Mouse (Mus musculus) liver, embryonic 12.5 days (tissue): Measurements from ENCODE around the gene Map6d1. TPM values are rescaled to one million over a fixed set of nuclear protein-coding genes. Genes with fewer than 3 reads are reported as not detected.

Source experiments
- ATAC-seq: fragments of 200-750 bp; cut with Nextera tagmentation; 2 replicates; pipeline ENCODE4 v1.8.0; 2017; ENCODE audit warnings: moderate number of reproducible peaks, mild to moderate bottlenecking, moderate library complexity
- H3K27ac ChIP-seq: fragments of 300-500 bp; sonication (generic); 2 replicates; pipeline ENCODE4 v1.5.1; 2016; ENCODE audit warnings: mild to moderate bottlenecking
- H3K27me3 ChIP-seq: fragments of 300-500 bp; sonication (generic); replicated peaks from 2 replicates; pipeline ENCODE4 v1.6.1; 2016; ENCODE audit warnings: mild to moderate bottlenecking, moderate library complexity
- H3K36me3 ChIP-seq: fragments of 300-500 bp; sonication (generic); 2 replicates; pipeline ENCODE4 v1.6.1; 2016; ENCODE audit warnings: mild to moderate bottlenecking, moderate library complexity
- H3K4me1 ChIP-seq: fragments of 300-500 bp; sonication (generic); 2 replicates; pipeline ENCODE4 v1.6.1; 2016
- H3K4me2 ChIP-seq: fragments of 300-500 bp; sonication (generic); 2 replicates; pipeline ENCODE4 v1.6.1; 2016; ENCODE audit warnings: mild to moderate bottlenecking, moderate library complexity
- H3K4me3 ChIP-seq: fragments of 300-500 bp; sonication (generic); 2 replicates; pipeline ENCODE4 v1.5.1; 2016; ENCODE audit warnings: mild to moderate bottlenecking, moderate library complexity
- H3K9ac ChIP-seq: fragments of 300-500 bp; sonication (generic); 2 replicates; pipeline ENCODE4 v1.6.1; 2016; ENCODE audit warnings: mild to moderate bottlenecking, moderate library complexity
- H3K9me3 ChIP-seq: fragments of 300-500 bp; sonication (generic); replicated peaks from 2 replicates; pipeline ENCODE4 v1.6.1; 2016; ENCODE audit warnings: mild to moderate bottlenecking, moderate library complexity
- WGBS: fragments of 180-500 bp; shearing (Covaris S2); methylation state at CpG from one replicate; pipeline ENCODE4 v1.1.7; 2016; ENCODE audit not compliant: insufficient replicate concordance; 5-methylcytosine and 5-hydroxymethylcytosine counted together
- polyA plus RNA-seq: library from polyadenylated mRNA; unstranded; fragments of >200 nt; fragmentation: Nextera tagmentation; extraction: Ambion mirVana; gene quantifications from 2 replicates; pipeline ENCODE4 v1.2.1, GENCODE M21; 2016

Gene Map6d1
- polyA plus RNA-seq, 1 experiment from 2014 or later: 0.13 TPM

GRCm38 (mm10) chr16:20228167-20228566 lies 13.0 kb downstream of the Map6d1 start:
- H3K9me3 ChIP-seq: no peaks in the 10 kb centered on the region
- no peak overlapping the region for H3K27ac ChIP-seq
- H3K36me3 ChIP-seq: peaks cover 79% of the 10 kb centered on the region
- no peak overlapping the region for H3K9ac ChIP-seq
- H3K4me2 ChIP-seq: no peak overlapping the region
- WGBS: 79% methylated on average over 5 of the region's 5 CpGs
- no peak for ATAC-seq
- H3K4me3 ChIP-seq: no peak overlapping the region
- H3K27me3 ChIP-seq: no peaks in the 10 kb centered on the region
- H3K4me1 ChIP-seq: no peaks in the 10 kb centered on the region

- Histone ChIP-seq H3K4me2 (no peak overlapping the region), H3K4me3 (no peak overlapping the region), H3K27ac (no peak overlapping the region), H3K4me1 (no peaks in the 10 kb centered on the region), H3K9ac (no peak overlapping the region), H3K36me3 (peaks cover 85% of the 10 kb centered on the region), H3K27me3 (no peaks in the 10 kb centered on the region), H3K9me3 (no peaks in the 10 kb centered on the region)
- 45% methylated on average over 6 of the region's 6 CpGs for WGBS
- ATAC-seq: no peak
Measured at GRCm38 (mm10) chr16:20227504-20227903, 13.7 kb downstream of the Map6d1 start.

DNA sequence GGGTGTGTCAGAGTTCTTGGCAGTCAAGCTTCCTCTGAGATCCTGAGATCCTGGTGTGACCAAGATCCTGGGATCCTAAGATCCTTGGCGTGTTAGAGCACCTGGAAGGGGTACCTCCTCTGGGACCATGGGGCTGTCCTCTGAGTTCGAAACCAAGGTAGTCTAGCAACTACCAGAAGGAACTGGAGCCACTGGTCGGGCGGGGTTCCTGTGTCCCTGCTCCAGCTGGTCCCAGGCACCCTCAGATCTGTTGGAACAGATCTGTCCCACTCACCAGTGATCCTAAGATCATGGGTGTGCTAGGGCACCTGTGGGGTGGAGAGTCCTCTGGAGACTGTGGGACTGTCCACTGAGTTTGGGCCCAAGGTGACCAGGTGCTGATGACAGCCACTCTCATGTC lies 14.5 kb downstream of the Map6d1 start:
- H3K4me1 ChIP-seq: no peaks in the 10 kb centered on the region
- no peaks in the 10 kb centered on the region for H3K27me3 ChIP-seq
- H3K36me3 ChIP-seq: peaks cover 90% of the 10 kb centered on the region
- H3K27ac ChIP-seq: no peak overlapping the region
- no peak overlapping the region for H3K4me3 ChIP-seq
- no peak overlapping the region for H3K4me2 ChIP-seq
- WGBS: 74% methylated on average over 4 of the region's 4 CpGs
- no peaks in the 10 kb centered on the region for H3K9me3 ChIP-seq
- no peak overlapping the region for H3K9ac ChIP-seq
- 0 out of 2 replicates have a peak, but pooled peaks have one; percentile 18 for ATAC-seq

- no peaks in the 10 kb centered on the region for H3K9me3 ChIP-seq
- H3K9ac ChIP-seq: no peak overlapping the region
- ATAC-seq: no peak
- no peaks in the 10 kb centered on the region for H3K27me3 ChIP-seq
- no peaks in the 10 kb centered on the region for H3K4me1 ChIP-seq
- H3K36me3 ChIP-seq: peaks cover 90% of the 10 kb centered on the region
- no peak overlapping the region for H3K4me3 ChIP-seq
- H3K27ac ChIP-seq: no peak overlapping the region
- 89% methylated on average over 6 of the region's 6 CpGs for WGBS
- H3K4me2 ChIP-seq: no peak overlapping the region
Measured at GRCm38 (mm10) chr16:20222726-20223125, 18.4 kb downstream of the Map6d1 start.

DNA sequence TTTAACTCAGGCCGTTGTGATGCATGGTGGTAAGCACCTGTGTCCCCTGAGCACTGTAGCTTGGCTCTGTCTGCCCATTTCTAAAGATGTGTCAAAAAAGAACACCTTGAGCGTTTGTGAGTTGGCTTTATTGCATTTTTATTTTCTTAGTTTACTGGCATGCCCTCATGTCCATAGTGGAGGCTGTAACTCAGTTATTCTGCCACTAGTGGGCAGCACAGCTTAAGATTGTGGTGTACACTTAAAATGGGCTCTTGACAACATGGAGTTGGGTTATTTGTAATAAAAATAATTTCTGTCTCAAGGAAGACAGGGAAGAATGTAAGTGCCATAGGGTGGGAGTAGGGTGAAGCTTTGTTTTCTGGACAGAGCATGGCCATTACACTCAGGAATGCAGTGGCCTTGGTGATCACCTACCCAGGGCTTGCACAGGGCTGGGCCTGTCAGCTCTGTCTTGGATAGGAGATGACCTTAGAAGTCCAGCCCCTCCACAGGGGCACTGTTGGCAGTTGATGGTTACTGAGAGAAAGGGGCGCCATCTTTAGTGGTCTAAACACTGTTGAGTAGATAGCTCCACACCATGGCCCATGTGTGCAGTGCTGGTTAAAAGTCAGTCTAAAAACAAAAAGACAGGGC lies 27.4 kb downstream of the Map6d1 start:
- Histone ChIP-seq H3K9me3 (no peaks in the 10 kb centered on the region), H3K27me3 (no peaks in the 10 kb centered on the region), H3K4me3 (no peak overlapping the region), H3K9ac (no peak overlapping the region), H3K36me3 (peaks cover 83% of the 10 kb centered on the region), H3K4me1 (no peaks in the 10 kb centered on the region), H3K4me2 (no peak overlapping the region), H3K27ac (no peak overlapping the region)
- WGBS: 75% methylated on average over 3 of the region's 3 CpGs
- ATAC-seq: no peak

DNA sequence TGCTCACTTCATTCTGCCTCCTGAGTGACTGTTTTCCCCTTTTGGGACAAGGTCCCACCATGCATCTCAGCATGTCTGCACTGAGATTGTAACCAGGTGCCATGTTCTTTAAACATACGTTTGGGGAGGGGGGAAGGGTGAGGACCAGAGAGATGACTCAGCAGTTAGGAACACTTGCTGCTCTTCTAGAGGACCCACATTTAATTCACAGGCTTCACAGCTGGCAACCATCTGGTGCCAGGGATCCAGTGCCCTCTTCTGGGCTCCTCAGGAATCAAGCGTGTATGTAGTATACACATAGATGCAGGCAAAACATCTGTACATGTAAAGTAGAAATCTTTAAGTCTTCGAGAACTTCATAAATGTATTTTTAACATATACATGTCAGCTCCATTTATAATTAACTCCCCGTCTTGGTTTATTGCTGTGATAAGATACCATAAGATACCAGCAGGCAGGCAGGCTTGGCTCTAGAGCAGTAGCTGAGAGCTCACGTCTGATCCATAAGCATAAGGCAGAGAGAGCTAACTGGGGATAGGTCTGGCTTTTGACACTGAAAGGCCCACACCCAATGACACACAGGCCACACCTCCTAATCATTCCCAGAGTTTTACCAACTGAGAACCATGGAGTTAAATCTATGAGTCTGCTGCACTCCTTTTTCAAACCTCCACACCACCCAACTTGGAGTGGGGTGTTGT lies 41.5 kb downstream of the Map6d1 start:
- WGBS: 69% methylated on average over 5 of the region's 5 CpGs
- no peak overlapping the region for H3K4me3 ChIP-seq
- peaks cover 74% of the 10 kb centered on the region for H3K36me3 ChIP-seq
- H3K4me1 ChIP-seq: no peaks in the 10 kb centered on the region
- no peak overlapping the region for H3K27ac ChIP-seq
- no peaks in the 10 kb centered on the region for H3K27me3 ChIP-seq
- no peak overlapping the region for H3K4me2 ChIP-seq
- H3K9ac ChIP-seq: no peak overlapping the region
- no peak for ATAC-seq
- no peaks in the 10 kb centered on the region for H3K9me3 ChIP-seq

GRCm38 (mm10) chr16:20196962-20197361 lies 44.2 kb downstream of the Map6d1 start:
- Histone ChIP-seq H3K9ac (no peak overlapping the region), H3K4me1 (0 out of 2 replicates have a peak, but pooled peaks cover 2% of the 10 kb centered on the region), H3K36me3 (peaks cover 82% of the 10 kb centered on the region), H3K9me3 (no peaks in the 10 kb centered on the region), H3K4me2 (no peak overlapping the region), H3K27ac (no peak overlapping the region), H3K27me3 (no peaks in the 10 kb centered on the region), H3K4me3 (no peak overlapping the region)
- peak; percentile 79 for ATAC-seq
- WGBS: 83% methylated on average over 5 of the region's 5 CpGs

DNA sequence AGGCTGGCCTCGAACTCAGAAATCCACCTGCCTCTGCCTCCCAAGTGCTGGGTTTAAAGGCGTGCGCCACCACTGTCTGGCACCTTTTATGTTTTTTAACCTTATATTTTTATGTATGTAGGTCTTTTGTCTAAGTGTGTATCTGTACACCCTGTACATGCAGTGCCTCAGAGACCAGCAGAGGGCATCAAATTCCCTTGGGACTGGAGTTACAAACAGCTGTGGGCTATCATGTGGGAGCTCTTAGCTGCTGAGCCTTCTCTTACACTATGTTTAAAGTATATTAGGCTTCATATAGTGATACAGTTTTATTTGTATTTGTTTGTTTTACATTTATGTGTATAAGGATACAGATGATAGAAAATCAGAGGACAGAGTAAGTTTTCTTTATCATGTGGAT lies 45.6 kb downstream of the Map6d1 start:
- Histone ChIP-seq H3K36me3 (peaks cover 81% of the 10 kb centered on the region), H3K4me3 (no peak overlapping the region), H3K27me3 (no peaks in the 10 kb centered on the region), H3K9ac (no peak overlapping the region), H3K4me1 (0 out of 2 replicates have a peak, but pooled peaks cover 3% of the 10 kb centered on the region), H3K4me2 (no peak overlapping the region), H3K27ac (no peak overlapping the region), H3K9me3 (no peaks in the 10 kb centered on the region)
- no peak for ATAC-seq
- WGBS: 79% methylated on average over 3 of the region's 3 CpGs

DNA sequence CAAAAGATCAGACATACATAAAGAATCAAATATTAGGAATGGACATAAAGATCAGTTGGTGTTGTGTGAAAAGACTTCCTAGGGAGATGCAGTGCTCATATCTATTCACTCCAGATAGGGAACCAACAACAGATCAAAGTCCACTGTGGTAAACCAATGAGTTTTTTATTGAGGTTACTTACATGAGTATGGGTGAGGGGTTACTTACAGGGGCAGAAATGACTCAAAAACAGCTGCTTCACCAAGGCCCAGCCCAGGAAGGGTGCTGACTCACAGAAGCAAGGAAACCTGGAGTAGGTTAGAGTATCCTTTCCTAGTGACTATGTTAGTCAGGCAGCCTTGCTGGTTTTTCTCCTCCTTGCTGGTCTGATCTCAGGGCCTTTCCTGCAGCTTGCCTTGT lies 49.1 kb downstream of the Map6d1 start:
- no peak for ATAC-seq
- Histone ChIP-seq H3K9ac (no peak overlapping the region), H3K27me3 (no peaks in the 10 kb centered on the region), H3K4me2 (no peak overlapping the region), H3K27ac (no peak overlapping the region), H3K4me3 (no peak overlapping the region), H3K4me1 (0 out of 2 replicates have a peak, but pooled peaks cover 3% of the 10 kb centered on the region), H3K9me3 (no peaks in the 10 kb centered on the region), H3K36me3 (peaks cover 85% of the 10 kb centered on the region)

DNA sequence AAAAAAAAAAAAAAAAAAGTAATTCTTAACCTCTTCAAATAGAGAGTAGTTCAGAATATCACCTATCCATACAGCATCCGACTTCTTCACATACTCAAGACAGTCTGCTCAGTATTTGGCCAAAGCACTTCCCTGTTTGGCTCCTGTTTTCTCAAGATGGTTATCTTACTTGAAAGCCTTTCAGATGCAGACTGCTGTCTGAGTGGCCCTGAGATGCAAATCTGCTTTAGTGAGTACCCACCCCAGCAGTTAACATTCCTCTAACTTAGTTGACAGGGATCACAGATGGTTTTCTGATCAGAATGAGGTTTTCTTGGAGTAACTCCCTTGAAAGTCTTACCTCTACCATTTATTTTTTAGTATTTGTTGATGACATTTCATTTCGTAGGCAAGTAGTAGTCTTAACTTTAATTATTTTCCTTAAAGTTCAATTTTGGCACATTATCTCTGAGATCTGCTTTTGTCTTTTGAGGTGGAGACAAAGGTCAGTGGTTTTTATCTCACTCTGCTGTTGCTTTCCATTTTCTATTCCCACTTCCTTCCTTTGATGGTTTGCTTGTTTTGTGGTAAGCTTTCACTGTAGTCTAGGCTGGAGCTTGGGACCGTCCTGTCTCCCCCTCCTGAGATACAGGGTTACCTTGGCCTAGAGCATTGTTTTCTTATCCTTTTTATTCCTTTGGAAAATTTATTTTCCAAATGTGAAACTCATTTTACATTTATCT lies 49.8 kb downstream of the Map6d1 start:
- no peak for ATAC-seq
- 44% methylated on average over 3 of the region's 3 CpGs for WGBS
- Histone ChIP-seq H3K27me3 (no peaks in the 10 kb centered on the region), H3K4me2 (no peak overlapping the region), H3K4me3 (no peak overlapping the region), H3K36me3 (peaks cover 85% of the 10 kb centered on the region), H3K27ac (no peak overlapping the region), H3K9ac (no peak overlapping the region), H3K4me1 (0 out of 2 replicates have a peak, but pooled peaks cover 3% of the 10 kb centered on the region), H3K9me3 (no peaks in the 10 kb centered on the region)

GRCm38 (mm10) chr16:20185368-20185767 lies 55.8 kb downstream of the Map6d1 start:
- H3K27ac ChIP-seq: no peak overlapping the region
- no peak overlapping the region for H3K9ac ChIP-seq
- H3K36me3 ChIP-seq: peaks cover 68% of the 10 kb centered on the region
- H3K27me3 ChIP-seq: no peaks in the 10 kb centered on the region
- WGBS: 69% methylated on average over 2 of the region's 2 CpGs
- no peaks in the 10 kb centered on the region for H3K9me3 ChIP-seq
- H3K4me2 ChIP-seq: no peak overlapping the region
- no peaks in the 10 kb centered on the region for H3K4me1 ChIP-seq
- ATAC-seq: no peak
- no peak overlapping the region for H3K4me3 ChIP-seq
